ENCODE assay signal across 18 mouse cellular contexts in the genomic region with DNA sequence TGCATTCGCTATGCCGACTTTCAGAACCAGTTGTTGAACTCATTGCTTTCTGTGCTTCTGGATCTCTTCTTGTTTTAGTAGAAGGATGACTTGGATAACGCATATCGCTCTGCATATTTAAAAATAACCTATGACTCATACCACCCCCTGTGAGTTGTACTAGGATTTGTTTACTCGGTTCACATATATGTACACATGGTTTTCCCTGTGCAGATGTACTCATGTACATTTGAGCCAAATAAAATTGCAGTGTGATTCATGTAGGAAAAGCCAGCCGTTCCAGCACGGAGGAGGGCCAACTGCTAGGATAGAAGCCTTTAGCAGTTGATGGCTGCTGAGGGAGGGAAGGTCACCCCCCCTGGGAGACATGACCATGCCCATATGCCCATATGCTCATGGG.
"Had no signal": no experiment of that assay in that cellular context is flagged by ENCODE, and none has a peak within 500 bp of the region (broad histone marks: within the 10 kb centered on the region; RNA-seq: fewer than 3 reads in every experiment).

No protein-coding gene starts in this region.

- H3K27me3 ChIP-seq: neural tube, embryonic 13.5 days; neural tube, embryonic 15.5 days had no signal

- H3K4me3 ChIP-seq: midbrain, embryonic 10.5 days; midbrain, embryonic 12.5 days; myocyte; neural tube, embryonic 13.5 days; neural tube, embryonic 15.5 days had no signal

- H3K27ac ChIP-seq: midbrain, embryonic 10.5 days; midbrain, embryonic 12.5 days; neural tube, embryonic 13.5 days; neural tube, embryonic 15.5 days had no signal

- H3K9me3 ChIP-seq: midbrain, embryonic 10.5 days; midbrain, embryonic 12.5 days; neural tube, embryonic 13.5 days; neural tube, embryonic 15.5 days had no signal

- H3K9ac ChIP-seq: lung, embryonic 14.5 days; midbrain, embryonic 12.5 days; neural tube, embryonic 13.5 days; neural tube, embryonic 15.5 days had no signal

- H3K4me2 ChIP-seq: lung, embryonic 14.5 days; midbrain, embryonic 12.5 days; neural tube, embryonic 13.5 days; neural tube, embryonic 15.5 days had no signal

- ATAC-seq: midbrain, embryonic 16.5 days had no signal

- H3K36me3 ChIP-seq: midbrain, embryonic 10.5 days; midbrain, embryonic 12.5 days; neural tube, embryonic 13.5 days; neural tube, embryonic 15.5 days had no signal

- DNase-seq: lung, adult 18-20 months; lung, embryonic 14.5 days; lung, postnatal 10 days; lung, postnatal 4 days; midbrain, embryonic 14.5 days; retina, postnatal 1 day; right cerebral cortex, adult 18-20 months; right cerebral cortex, postnatal 4 days; spleen, adult 18-20 months; thymus, adult 18-20 months; thymus, postnatal 14 days; thymus, postnatal 36 days had no signal
